Mouse (Mus musculus) cerebellum, postnatal 14 days (tissue): ENCODE data around the gene Ppp6r1.

Experiments
- DNase-seq, 2 experiments: peaks; one replicate each; pipeline ENCODE4 v3.0.0; 2021; ENCODE audit warnings: mixed read lengths in 2 of 2

Ppp6r1 gene

GRCm38 (mm10) chr7:4657521-4658127, 1.2 kb downstream of the Ppp6r1 start:
- peak; percentile 13 to 16 for DNase-seq

DNA sequence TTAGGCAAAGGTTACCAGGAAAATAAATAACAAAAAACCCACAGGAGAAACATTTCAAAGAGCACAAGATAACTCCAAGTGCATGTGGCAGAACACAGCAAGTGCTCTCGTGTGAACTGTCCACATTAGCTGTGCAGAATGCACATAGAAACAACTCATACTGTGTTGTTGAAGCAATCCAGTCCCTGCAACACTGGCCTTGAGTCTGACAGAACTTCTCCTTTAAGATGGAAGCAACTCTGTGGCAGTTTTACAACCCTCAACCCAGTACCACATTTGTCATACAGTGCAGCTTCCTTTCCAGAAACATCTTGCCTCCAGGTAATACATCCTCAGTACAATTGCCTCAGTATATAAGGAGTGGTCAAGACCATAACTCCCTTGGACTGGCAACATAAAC, 2.0 kb downstream of the Ppp6r1 start:
- DNase-seq = no peak

DNA sequence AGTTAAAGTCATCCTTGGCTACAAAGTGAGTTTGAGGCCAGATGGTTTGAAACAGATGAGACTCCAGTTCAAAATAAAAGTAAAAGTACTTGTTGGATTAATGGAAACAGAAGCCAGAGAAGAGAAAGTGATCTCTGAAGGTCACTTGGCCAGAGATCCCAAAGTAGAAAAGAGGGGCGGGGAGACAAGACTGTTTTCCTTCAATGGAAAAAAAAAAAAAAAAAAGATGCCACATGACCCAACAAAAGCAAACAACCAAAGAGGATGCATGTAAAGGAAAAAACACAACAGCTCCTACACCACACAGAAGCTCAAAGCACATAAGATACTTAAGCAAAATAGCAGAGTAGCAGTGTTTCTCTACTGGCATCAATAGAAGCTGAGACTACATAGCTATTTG, 2.9 kb downstream of the Ppp6r1 start:
- DNase-seq = no peak

DNA sequence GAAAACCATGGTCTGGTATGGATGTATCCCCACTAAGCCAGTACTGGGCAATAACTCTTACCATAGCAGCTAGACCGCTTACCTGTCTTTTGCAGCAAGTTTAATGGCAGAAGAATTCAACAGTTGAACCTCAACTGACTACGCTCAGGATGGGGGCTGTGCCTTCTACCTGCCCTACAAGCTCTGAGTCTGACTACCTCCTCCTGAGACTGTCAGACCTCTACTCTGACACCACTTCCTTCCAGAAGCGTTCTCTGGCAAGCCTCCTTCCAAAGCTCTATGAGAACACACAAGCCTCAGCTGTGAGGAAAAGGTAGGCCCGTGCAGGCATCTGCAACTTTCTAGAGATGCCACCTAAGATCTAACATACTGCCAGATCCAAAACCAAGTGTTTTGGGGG, 3.4 kb downstream of the Ppp6r1 start:
- DNase-seq = no peak

DNA sequence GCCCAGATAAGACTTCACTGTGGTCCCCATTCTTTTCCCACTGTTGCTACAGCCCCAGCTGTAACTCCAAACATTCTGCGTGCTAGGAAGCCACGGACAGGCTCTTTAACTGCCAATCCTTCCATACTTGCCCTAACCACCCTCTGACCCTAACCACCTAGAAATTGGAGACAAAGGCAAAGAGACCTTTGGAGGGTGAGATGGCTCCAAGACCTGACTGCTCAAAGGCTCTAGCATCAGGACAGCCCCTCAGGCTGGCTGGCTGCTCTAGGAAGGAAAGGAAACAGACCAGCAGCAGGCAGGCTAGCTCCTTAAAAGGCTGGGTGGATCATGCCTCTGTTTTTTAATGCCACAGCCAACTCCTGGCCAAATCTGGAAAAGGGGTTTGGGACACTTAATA, 4.6 kb downstream of the Ppp6r1 start:
- DNase-seq = no peak

DNA sequence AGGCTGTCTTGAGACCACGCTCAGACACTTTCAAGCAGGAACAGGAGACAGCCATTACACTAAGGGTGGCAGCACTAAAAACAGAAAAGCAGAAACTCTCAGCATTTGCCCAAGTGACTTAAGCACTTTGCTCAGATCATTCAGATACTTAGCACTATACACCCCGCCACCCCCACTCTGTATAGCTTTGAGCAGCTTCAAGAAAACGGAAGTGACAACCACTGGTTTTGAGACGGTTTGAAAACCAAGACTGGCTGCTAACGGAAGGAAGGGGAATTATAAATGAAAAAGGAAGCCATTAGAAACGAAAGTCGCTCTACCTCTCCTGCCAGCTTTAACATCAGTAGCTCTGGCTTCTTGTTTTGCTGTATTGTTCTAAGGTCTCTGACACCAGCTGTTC, 5.0 kb downstream of the Ppp6r1 start:
- no peak for DNase-seq

- DNase-seq = no peak
Measured at GRCm38 (mm10) chr7:4653351-4653750, 5.5 kb downstream of the Ppp6r1 start.

GRCm38 (mm10) chr7:4652726-4653125, 6.1 kb downstream of the Ppp6r1 start:
- DNase-seq = no peak

GRCm38 (mm10) chr7:4651581-4651980, 7.2 kb downstream of the Ppp6r1 start:
- no peak for DNase-seq

DNA sequence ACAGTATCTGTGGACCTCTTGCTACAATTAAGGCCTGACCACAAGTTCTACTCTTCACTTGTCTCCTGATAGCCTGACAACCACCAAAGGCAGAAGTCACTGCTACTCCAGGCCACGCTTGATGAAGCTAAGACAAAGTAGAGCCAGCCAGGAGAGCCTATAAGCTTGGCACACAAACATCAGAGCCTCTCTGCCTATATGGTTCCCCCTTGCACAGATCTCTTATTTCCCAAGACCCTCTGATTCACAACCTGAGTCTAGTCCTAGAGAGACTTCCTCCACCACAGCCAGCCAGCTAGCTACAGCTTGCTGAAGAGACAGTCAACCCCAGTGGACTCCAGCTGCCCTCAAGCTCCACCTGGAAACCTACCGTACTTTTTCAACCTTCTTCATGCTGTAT, 10.8 kb downstream of the Ppp6r1 start:
- DNase-seq = no peak

GRCm38 (mm10) chr7:4647291-4647690, 11.5 kb downstream of the Ppp6r1 start:
- no peak for DNase-seq

DNA sequence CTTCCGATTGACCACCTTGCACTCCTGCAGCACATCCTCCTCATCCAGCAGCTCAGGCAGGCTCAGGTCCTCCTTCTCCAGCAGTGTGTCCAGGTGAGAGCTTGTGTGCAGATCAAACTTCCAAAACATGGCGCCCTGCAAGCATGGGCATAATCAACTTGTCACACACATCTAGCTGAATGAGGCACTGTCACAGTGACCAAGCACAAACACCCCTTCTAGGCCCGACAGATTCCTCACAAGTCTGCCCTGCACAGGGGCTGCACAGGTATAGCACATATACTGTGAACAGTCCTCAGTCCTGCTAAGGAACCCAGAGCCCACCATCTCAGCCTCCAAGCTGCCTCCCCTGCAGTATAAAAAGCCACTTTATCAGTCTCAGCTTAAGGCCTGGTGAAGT, 12.0 kb downstream of the Ppp6r1 start:
- no peak for DNase-seq

DNA sequence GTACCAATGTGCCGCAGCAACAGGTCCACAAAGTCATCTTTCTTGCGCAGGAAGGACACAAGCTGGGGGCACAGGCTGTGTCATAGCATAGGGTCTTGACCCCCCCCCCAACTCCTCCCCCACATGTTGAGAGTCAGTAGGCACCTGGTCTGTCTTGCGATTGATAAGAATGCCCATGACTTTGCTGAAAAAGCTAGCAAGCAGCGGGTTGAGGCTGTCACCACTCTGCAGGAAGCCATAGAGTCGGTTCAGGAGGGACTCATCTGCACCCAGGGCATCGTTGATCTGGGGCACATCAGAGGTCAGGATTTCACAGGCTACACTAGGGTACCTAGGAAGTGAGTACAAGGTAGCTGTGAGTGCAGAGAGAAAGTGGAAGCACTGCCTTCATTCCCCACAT, 15.6 kb downstream of the Ppp6r1 start:
- no peak for DNase-seq

DNA sequence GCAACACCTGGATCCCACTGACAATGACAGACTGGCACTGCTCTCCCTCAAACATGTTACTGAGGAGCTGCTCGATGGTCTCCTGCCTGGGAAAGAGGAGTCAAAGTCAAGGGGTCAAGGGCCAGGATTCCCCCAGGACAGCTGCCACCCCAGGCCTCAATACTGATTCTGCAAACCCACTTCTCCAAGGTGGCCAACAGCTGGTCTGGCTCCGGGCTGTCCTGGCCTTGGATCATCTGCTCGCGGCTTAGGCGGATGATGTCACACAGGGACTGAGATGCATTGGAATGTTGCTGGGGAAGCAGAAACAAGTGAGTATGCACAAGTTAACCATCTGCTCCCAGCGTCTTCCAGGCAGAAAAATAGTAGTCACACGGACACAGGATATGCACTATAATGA, 16.9 kb downstream of the Ppp6r1 start:
- no peak for DNase-seq

DNA sequence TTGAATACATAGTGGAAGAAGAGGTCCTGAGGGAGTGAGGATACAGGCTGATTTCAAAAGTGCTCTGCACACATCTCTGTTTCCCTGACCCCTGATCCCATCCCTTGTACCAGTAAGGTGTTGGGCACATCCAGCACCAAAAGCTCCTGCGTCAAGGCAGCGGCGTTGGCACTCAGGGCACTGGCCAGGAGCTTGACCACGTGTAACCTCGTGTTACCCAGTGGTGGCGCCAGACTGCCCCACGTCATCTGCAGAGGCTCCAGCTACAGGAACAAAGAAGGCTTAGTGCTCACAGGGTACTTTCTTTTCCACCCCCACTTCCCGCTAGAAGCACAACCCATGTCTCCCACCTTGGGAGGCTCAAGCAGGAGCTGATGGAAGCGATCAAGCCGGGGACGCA, 17.7 kb downstream of the Ppp6r1 start:
- DNase-seq = no peak

DNA sequence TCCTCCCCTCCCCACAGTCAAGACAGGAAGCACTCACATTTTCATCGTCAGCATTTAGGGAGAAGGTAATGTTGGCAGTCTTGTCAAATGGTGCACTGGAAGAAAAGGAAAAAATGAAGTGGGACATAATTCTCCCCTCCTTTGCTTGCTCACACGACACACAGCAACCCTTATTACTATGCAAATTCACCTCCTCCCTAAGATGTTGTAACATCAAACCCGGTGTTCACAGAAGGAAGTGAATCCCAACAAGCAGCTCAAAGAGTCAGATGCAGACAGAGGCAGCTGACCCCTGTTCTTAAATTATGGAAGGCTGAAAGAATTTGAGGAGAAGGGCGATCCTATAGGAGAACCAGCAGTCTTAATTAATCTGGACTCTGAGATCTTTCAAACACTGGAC, 22.6 kb downstream of the Ppp6r1 start:
- no peak for DNase-seq

GRCm38 (mm10) chr7:4631031-4631430, 27.8 kb downstream of the Ppp6r1 start, which contains the start of gene Tmem86b:
Gene Tmem86b, minus strand, starts transcription at chr7:4631422.
- DNase-seq = no peak

DNA sequence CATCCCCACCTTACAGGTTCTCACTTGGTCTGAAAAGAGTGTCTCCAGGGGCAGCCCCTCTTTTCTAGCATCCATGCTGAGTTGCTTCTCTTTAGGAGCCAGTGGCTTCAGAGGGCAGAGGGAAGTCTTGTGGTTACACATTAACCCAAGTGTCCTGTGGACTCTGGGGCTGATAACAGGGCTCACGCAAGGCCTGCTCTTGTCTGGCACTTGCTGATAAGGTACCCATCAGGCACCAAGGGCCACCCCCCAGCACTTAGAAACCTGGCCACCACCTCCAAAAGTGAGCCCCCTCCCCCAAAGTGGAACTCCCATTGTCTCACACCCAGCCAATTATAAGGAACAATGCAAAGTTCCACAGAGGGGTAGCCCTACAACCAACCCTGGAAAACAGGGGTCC, 28.6 kb downstream of the Ppp6r1 start:
- no peak for DNase-seq

- peak; percentile 22 to 35 for DNase-seq
Measured at GRCm38 (mm10) chr7:4629586-4629985, 29.2 kb downstream of the Ppp6r1 start.

- DNase-seq = no peak
Measured at GRCm38 (mm10) chr7:4625928-4626327, 32.9 kb downstream of the Ppp6r1 start.

DNA sequence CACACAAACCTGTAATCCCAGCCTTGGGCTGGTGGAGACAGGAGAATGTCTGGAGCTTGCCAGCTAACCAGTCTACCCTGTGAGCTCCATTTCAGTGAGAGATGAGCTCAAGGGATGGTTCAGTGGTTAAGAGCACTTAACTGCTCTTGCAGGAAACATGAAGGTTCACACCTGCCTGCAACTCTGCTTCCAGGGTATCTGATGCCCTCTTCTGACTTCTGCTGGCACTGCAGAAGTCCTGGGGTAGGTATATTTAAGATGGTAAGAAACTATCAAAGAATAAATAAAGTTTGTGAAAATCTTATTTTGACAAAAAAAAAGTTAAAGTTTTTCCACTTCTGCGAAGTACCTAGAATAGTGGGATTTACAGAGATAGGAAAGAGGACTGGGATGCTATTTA, 34.5 kb downstream of the Ppp6r1 start:
- no peak for DNase-seq

GRCm38 (mm10) chr7:4623544-4624189, 35.2 kb downstream of the Ppp6r1 start:
- DNase-seq = peak; percentile 63 to 74

DNA sequence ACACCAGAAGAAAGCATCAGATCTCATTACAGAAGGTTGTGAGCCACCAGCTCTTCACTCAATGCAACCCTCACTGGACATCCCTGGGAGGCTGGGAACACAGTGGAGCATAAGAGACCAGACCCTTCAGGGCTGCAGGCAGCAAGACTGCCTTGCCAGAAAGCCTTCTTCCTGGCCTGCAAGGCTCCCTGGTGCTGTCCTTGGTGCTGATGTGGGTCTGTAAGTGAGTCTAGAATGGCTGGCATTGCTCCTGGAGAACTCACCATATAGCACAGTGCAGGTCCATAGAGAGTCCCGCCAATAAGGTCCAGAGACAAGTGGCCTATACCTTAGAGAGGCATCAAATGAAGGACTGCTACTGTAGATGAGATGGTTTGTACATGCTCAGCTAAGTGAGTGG, 38.8 kb downstream of the Ppp6r1 start:
- no peak for DNase-seq

DNA sequence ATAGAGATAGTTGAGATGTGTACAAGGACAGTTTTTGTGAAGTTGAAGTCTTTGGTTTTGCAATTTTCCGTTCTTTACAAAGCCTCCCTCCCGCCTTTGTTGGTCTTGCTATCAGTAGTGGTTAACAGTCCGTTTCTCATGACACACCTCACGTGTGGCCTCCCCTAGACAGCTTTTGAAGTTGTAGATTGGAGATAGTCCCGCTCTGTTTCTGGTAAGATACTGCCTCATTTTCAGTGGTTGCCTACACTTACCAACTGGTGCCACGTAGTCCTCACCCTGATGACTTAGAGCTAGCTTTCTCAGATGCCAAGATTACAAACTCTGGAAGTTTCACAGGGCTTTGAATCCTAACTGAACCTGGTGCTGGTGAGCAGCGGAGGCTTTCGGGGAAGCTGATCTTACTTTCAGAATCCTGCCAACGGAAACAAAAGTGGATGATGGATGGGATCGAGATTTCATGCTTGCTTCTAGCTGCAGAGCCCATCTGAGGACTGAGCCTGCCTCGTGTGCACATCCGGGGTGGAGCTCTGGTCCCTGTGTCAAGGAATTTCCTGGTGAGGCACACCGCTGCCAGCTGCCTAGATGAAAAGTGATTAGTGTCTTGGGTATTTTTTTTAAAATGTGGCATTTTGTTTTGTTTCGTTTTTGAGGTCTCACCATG, 44.9 kb downstream of the Ppp6r1 start:
- DNase-seq = no peak
